ENCODE assay signal across 1 mouse cellular context in the genomic region with DNA sequence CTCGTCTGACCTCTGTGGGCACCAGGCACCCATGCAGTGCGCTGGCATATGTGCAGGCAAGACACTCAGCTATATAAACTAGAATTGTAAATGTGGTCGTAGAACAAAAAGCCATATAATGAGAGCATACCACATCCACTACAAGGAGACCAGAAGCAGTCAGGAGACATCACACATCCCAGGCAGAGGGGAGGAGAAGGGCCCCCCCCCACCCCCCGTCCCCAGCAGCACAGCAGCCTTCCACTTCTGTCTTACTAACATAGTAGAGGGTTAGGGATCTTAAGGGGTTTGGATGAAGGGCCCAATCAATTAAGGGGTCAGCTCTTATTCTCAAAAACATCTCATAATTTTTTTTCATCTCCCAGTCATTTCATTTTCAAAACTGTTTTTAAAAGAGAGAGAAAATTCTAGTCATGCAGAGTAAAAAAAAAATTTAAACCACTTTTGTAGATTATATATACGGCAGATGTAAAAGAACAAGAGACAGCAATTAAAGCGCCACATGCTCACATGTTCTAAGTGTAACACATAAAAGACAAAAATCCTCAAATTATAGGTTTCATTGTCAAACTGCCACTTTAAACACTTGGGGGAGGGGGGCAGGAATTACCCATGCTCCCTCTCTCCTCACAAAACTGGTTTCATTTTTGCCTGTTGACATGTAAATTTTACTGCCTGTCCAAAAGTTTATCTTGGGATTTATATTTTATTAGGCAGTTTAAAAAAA.
TF ChIP-seq lines count a peak whose summit lies in the region.

No protein-coding gene starts in this region.

TF ChIP-seq in CH12.LX, 34 proteins besides CTCF, POLR2A, EP300 and RAD21 (continued from another document):
- TF ChIP-seq CHD2 (IDR thresholded peaks at IDR 0.05; ENCODE audit: low read length) = no peak
- TF ChIP-seq HCFC1 (IDR thresholded peaks at IDR 0.05; ENCODE audit: low read depth, low read length) = no peak
- TF ChIP-seq SIN3A (IDR thresholded peaks at IDR 0.05; ENCODE audit: low read length) = no peak
- no peak for TF ChIP-seq UBTF (IDR thresholded peaks at IDR 0.05; ENCODE audit: low read depth, low read length)
- no peak for TF ChIP-seq ZC3H11A (IDR thresholded peaks at IDR 0.05; ENCODE audit: low read depth, low read length)
- TF ChIP-seq JUN (IDR thresholded peaks at IDR 0.05; ENCODE audit: insufficient read depth, low read depth, low read length) = no peak
- TF ChIP-seq ZNF384 (IDR thresholded peaks at IDR 0.05; ENCODE audit: low read depth, low read length) = no peak
- TF ChIP-seq IRF4 (IDR thresholded peaks at IDR 0.05; ENCODE audit: low read depth, low read length) = no peak
- TF ChIP-seq TCF12 (IDR thresholded peaks at IDR 0.05; ENCODE audit: low read depth, low read length) = no peak
- no peak for TF ChIP-seq KAT2A (IDR thresholded peaks at IDR 0.05; ENCODE audit: insufficient replicate concordance, low read length)
- TF ChIP-seq USF2 (conservative IDR thresholded peaks at IDR 0.05; ENCODE audit: low read depth, low read length) = no peak
- no peak for TF ChIP-seq SMC3 (IDR thresholded peaks at IDR 0.05; ENCODE audit: low read depth, low read length)
- TF ChIP-seq NRF1 (IDR thresholded peaks at IDR 0.05; ENCODE audit: low read depth, low read length) = no peak
TF ChIP-seq in CH12.LX: peak in this region for 0.
